Mouse (Mus musculus) midbrain, embryonic 13.5 days (tissue): ENCODE results near the gene Ppp1r3c. TPM values are rescaled to one million over a fixed set of nuclear protein-coding genes. Genes with fewer than 3 reads are reported as not detected.

ENCODE experiments used
- ATAC-seq: fragments of 200-750 bp; cut with Nextera tagmentation; 2 replicates; pipeline ENCODE4 v1.8.0; 2017; ENCODE audit warnings: mild to moderate bottlenecking, moderate TSS enrichment, moderate library complexity
- H3K27ac ChIP-seq: fragments of 300-500 bp; sonication (generic); 2 replicates; pipeline ENCODE4 v1.5.1; 2015; ENCODE audit warnings: inconsistent platforms, mild to moderate bottlenecking, moderate library complexity
- H3K27me3 ChIP-seq: fragments of 300-500 bp; sonication (generic); 2 replicates; pipeline ENCODE4 v1.6.1; 2015; ENCODE audit warnings: mild to moderate bottlenecking, inconsistent platforms
- H3K36me3 ChIP-seq: fragments of 300-500 bp; sonication (generic); 2 replicates; pipeline ENCODE4 v1.6.1; 2015; ENCODE audit warnings: mild to moderate bottlenecking, inconsistent platforms
- H3K4me1 ChIP-seq: fragments of 300-500 bp; sonication (generic); replicated peaks from 2 replicates; pipeline ENCODE4 v1.6.1; 2015; ENCODE audit warnings: inconsistent platforms
- H3K4me2 ChIP-seq: fragments of 300-500 bp; sonication (generic); replicated peaks from 2 replicates; pipeline ENCODE4 v1.6.1; 2015; ENCODE audit warnings: moderate library complexity, mild to moderate bottlenecking, inconsistent platforms
- H3K4me3 ChIP-seq: fragments of 300-500 bp; sonication (generic); replicated peaks from 2 replicates; pipeline ENCODE4 v1.5.1; 2015; ENCODE audit warnings: mild to moderate bottlenecking, inconsistent platforms
- H3K9ac ChIP-seq: fragments of 300-500 bp; sonication (generic); replicated peaks from 2 replicates; pipeline ENCODE4 v1.6.1; 2015; ENCODE audit warnings: mild to moderate bottlenecking, inconsistent platforms
- H3K9me3 ChIP-seq: fragments of 300-500 bp; sonication (generic); 2 replicates; pipeline ENCODE4 v1.6.1; 2016; ENCODE audit warnings: mild to moderate bottlenecking, inconsistent platforms
- WGBS: fragments of 180-500 bp; shearing (Covaris S2); methylation state at CpG from one replicate; pipeline ENCODE4 v1.1.7; 2015; 5-methylcytosine and 5-hydroxymethylcytosine counted together
- polyA plus RNA-seq: library from polyadenylated mRNA; unstranded; fragments of >200 nt; fragmentation: Nextera tagmentation; extraction: Ambion mirVana; gene quantifications from 2 replicates; pipeline ENCODE4 v1.2.1, GENCODE M21; 2015

Ppp1r3c gene
- 5.9 and 7.1 TPM in 2 replicates for polyA plus RNA-seq

- Histone ChIP-seq H3K4me1 (peaks cover 9% of the 10 kb centered on the region), H3K4me3 (peak within 1 kb of the TSS; percentile 53), H3K27ac (peak within 1 kb of the TSS; percentile 64; the same call in 1 of the 2 replicates), H3K27me3 (peaks cover 6% of the 10 kb centered on the region; the same call in 1 of the 2 replicates), H3K9ac (peak within 1 kb of the TSS; percentile 69), H3K9me3 (no peaks in the 10 kb centered on the region), H3K36me3 (0 out of 2 replicates have a peak, but pooled peaks cover 3% of the 10 kb centered on the region), H3K4me2 (peak within 1 kb of the TSS; percentile 77)
- ATAC-seq = peak; percentile 100
- under 1% methylated on average over 33 of the region's 33 CpGs for WGBS
Observed at GRCm38 (mm10) chr19:36736537-36736936, at the start of gene Ppp1r3c. Gene Ppp1r3c, minus strand, starts transcription at chr19:36736653.

GRCm38 (mm10) chr19:36783179-36783578 is 46.7 kb upstream of the Ppp1r3c start:
- peak; percentile 20; the same call in 1 of the 2 replicates for ATAC-seq
- no peak overlapping the region for H3K4me2 ChIP-seq
- H3K9me3 ChIP-seq = no peaks in the 10 kb centered on the region
- H3K27ac ChIP-seq = no peak overlapping the region
- no peaks in the 10 kb centered on the region for H3K27me3 ChIP-seq
- H3K4me3 ChIP-seq = no peak overlapping the region
- no peaks in the 10 kb centered on the region for H3K36me3 ChIP-seq
- no peaks in the 10 kb centered on the region for H3K4me1 ChIP-seq
- no peak overlapping the region for H3K9ac ChIP-seq
- 86% methylated on average over 6 of the region's 6 CpGs for WGBS

GRCm38 (mm10) chr19:36782591-36782990 is 46.1 kb upstream of the Ppp1r3c start:
- Histone ChIP-seq H3K4me3 (no peak overlapping the region), H3K27me3 (no peaks in the 10 kb centered on the region), H3K4me1 (no peaks in the 10 kb centered on the region), H3K9ac (no peak overlapping the region), H3K9me3 (no peaks in the 10 kb centered on the region), H3K4me2 (no peak overlapping the region), H3K27ac (no peak overlapping the region), H3K36me3 (no peaks in the 10 kb centered on the region)
- ATAC-seq = no peak
- 59% methylated on average over 3 of the region's 3 CpGs for WGBS

GRCm38 (mm10) chr19:36781996-36782395 is 45.5 kb upstream of the Ppp1r3c start:
- ATAC-seq = no peak
- H3K9ac ChIP-seq = no peak overlapping the region
- H3K27ac ChIP-seq = no peak overlapping the region
- no peak overlapping the region for H3K4me2 ChIP-seq
- H3K4me3 ChIP-seq = no peak overlapping the region
- no peaks in the 10 kb centered on the region for H3K27me3 ChIP-seq
- no peaks in the 10 kb centered on the region for H3K9me3 ChIP-seq
- H3K4me1 ChIP-seq = no peaks in the 10 kb centered on the region
- WGBS = 91% methylated on average over 3 of the region's 3 CpGs
- no peaks in the 10 kb centered on the region for H3K36me3 ChIP-seq

- no peak for ATAC-seq
- H3K36me3 ChIP-seq = no peaks in the 10 kb centered on the region
- no peak overlapping the region for H3K9ac ChIP-seq
- H3K9me3 ChIP-seq = no peaks in the 10 kb centered on the region
- no peak overlapping the region for H3K4me3 ChIP-seq
- no peak overlapping the region for H3K27ac ChIP-seq
- H3K27me3 ChIP-seq = no peaks in the 10 kb centered on the region
- H3K4me1 ChIP-seq = no peaks in the 10 kb centered on the region
- H3K4me2 ChIP-seq = no peak overlapping the region
- 85% methylated on average over 1 of the region's 1 CpGs for WGBS
Observed at GRCm38 (mm10) chr19:36780375-36780774, 43.9 kb upstream of the Ppp1r3c start.

- no peaks in the 10 kb centered on the region for H3K4me1 ChIP-seq
- H3K9me3 ChIP-seq = no peaks in the 10 kb centered on the region
- H3K27ac ChIP-seq = no peak overlapping the region
- 91% methylated on average over 3 of the region's 3 CpGs for WGBS
- no peaks in the 10 kb centered on the region for H3K36me3 ChIP-seq
- H3K9ac ChIP-seq = no peak overlapping the region
- no peak overlapping the region for H3K4me2 ChIP-seq
- H3K27me3 ChIP-seq = no peaks in the 10 kb centered on the region
- no peak overlapping the region for H3K4me3 ChIP-seq
- no peak for ATAC-seq
Observed at GRCm38 (mm10) chr19:36779765-36780164, 43.3 kb upstream of the Ppp1r3c start.

GRCm38 (mm10) chr19:36775531-36775930 is 39.1 kb upstream of the Ppp1r3c start:
- Histone ChIP-seq H3K4me1 (no peaks in the 10 kb centered on the region), H3K4me3 (no peak overlapping the region), H3K27me3 (no peaks in the 10 kb centered on the region), H3K9ac (no peak overlapping the region), H3K27ac (no peak overlapping the region), H3K4me2 (no peak overlapping the region), H3K9me3 (no peaks in the 10 kb centered on the region), H3K36me3 (no peaks in the 10 kb centered on the region)
- 93% methylated on average over 8 of the region's 8 CpGs for WGBS
- no peak for ATAC-seq

GRCm38 (mm10) chr19:36773716-36774459 is 37.4 kb upstream of the Ppp1r3c start:
- Histone ChIP-seq H3K4me1 (no peaks in the 10 kb centered on the region), H3K36me3 (no peaks in the 10 kb centered on the region), H3K9ac (no peak overlapping the region), H3K4me2 (no peak overlapping the region), H3K27ac (no peak overlapping the region), H3K9me3 (no peaks in the 10 kb centered on the region), H3K4me3 (no peak overlapping the region), H3K27me3 (no peaks in the 10 kb centered on the region)
- WGBS = 90% methylated on average over 8 of the region's 8 CpGs
- ATAC-seq = no peak

GRCm38 (mm10) chr19:36768084-36768483 is 31.6 kb upstream of the Ppp1r3c start:
- Histone ChIP-seq H3K9me3 (no peaks in the 10 kb centered on the region), H3K27ac (no peak overlapping the region), H3K36me3 (no peaks in the 10 kb centered on the region), H3K4me3 (no peak overlapping the region), H3K4me2 (no peak overlapping the region), H3K27me3 (no peaks in the 10 kb centered on the region), H3K9ac (no peak overlapping the region), H3K4me1 (no peaks in the 10 kb centered on the region)
- ATAC-seq = no peak
- 93% methylated on average over 8 of the region's 8 CpGs for WGBS

GRCm38 (mm10) chr19:36764451-36764850 is 28.0 kb upstream of the Ppp1r3c start:
- Histone ChIP-seq H3K4me2 (no peak overlapping the region), H3K27me3 (no peaks in the 10 kb centered on the region), H3K9me3 (no peaks in the 10 kb centered on the region), H3K9ac (no peak overlapping the region), H3K4me1 (no peaks in the 10 kb centered on the region), H3K27ac (no peak overlapping the region), H3K4me3 (no peak overlapping the region), H3K36me3 (no peaks in the 10 kb centered on the region)
- 96% methylated on average over 5 of the region's 5 CpGs for WGBS
- ATAC-seq = no peak

- Histone ChIP-seq H3K27ac (no peak overlapping the region), H3K9ac (no peak overlapping the region), H3K27me3 (no peaks in the 10 kb centered on the region), H3K4me2 (no peak overlapping the region), H3K36me3 (no peaks in the 10 kb centered on the region), H3K4me3 (no peak overlapping the region), H3K4me1 (no peaks in the 10 kb centered on the region), H3K9me3 (no peaks in the 10 kb centered on the region)
- no peak for ATAC-seq
Observed at GRCm38 (mm10) chr19:36748996-36749395, 12.5 kb upstream of the Ppp1r3c start.

- H3K9me3 ChIP-seq = no peaks in the 10 kb centered on the region
- no peaks in the 10 kb centered on the region for H3K4me1 ChIP-seq
- H3K9ac ChIP-seq = no peak overlapping the region
- no peak overlapping the region for H3K4me3 ChIP-seq
- no peak overlapping the region for H3K4me2 ChIP-seq
- no peaks in the 10 kb centered on the region for H3K27me3 ChIP-seq
- no peak overlapping the region for H3K27ac ChIP-seq
- H3K36me3 ChIP-seq = no peaks in the 10 kb centered on the region
- ATAC-seq = no peak
Observed at GRCm38 (mm10) chr19:36742331-36742730, 5.9 kb upstream of the Ppp1r3c start.
